8 mouse cellular contexts compared by ENCODE assay signal in the genomic region with DNA sequence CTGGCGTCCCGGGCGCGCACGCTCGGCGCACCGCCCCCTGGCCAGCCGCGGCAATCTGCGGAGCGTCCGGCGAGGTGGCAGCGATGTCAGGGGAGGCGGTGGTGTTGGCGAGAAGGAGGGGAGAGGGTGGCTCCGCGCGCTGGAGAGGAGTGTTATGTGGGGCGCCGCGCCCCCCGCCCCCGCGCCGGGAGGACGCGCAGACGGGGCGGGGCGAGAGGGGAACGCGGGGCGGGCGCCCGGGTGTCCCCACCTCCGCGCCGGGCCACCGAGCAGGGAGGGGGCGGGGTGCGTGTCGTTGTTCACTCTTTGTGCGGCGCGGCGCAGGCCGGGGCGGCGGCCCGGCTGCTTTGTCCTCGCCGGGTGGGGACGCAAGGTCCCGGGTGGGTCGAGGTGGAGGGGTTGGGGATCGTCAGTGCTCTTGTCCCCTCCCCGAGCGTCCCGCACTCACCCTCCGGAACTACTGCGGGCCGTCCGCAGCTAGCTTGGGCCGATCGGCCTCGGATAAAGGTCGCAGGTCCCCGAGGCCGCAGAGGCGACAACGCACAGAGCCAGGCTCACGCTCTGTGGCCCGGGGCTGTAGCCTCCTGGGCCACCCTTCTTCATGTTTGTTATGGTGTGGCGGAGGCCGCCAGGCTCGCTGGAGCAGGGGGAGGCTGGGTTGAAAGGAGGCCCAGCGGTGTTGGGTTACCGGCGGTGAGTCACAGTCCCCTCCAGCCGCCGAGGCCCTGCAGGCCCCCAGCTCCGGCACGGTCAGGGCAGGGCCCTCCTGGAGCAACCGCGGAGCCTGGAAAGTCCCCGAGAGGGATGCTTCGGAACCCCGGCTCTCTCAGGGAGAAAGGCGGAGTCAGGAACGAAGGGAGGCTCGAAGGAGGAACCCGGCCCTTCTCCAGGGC. TPM values are rescaled to one million over a fixed set of nuclear protein-coding genes. Genes with fewer than 3 reads are reported as not detected.
DNase-seq lines count a peak whose midpoint lies in the region; ATAC-seq and TF ChIP-seq lines count a peak whose summit lies in the region.

Nuak1 (minus strand) TSS at position 57 of the 893 bp plus-strand sequence.

- 1% methylated on average over 48 of the region's 94 CpGs for WGBS in intestine, embryonic 14.5 days

- H3K4me1 ChIP-seq in cortical plate, adult 2 months (ENCODE audit: control insufficient read depth, insufficient read depth, low read length) = peaks cover 5% of the 10 kb centered on the region
- H3K4me1 ChIP-seq in intestine, embryonic 14.5 days (replicated peaks; ENCODE audit: control insufficient read depth, insufficient read depth, low read length) = peaks cover 23% of the 10 kb centered on the region

- ATAC-seq in intestine, embryonic 14.5 days (replicated peaks; ENCODE audit: low FRiP score, low TSS enrichment, low read depth) = peak; percentile 85

- DNase-seq in adipocyte (ENCODE audit: low spot score) = peak; percentile 80
- peak; percentile 91 for DNase-seq in gastrocnemius, postnatal 25 days
- peak; percentile 89 for DNase-seq in intestine, embryonic 14.5 days (ENCODE audit: low spot score)
- peak; percentile 89 to 90 for DNase-seq in left cerebral cortex, postnatal 25 days (ENCODE audit: low spot score in 2 of 2)
- peak; percentile 89 for DNase-seq in mesoderm, embryonic 11.5 days (ENCODE audit: low read depth, low spot score)
- peak; percentile 91 for DNase-seq in right cerebral cortex, postnatal 4 days
- DNase-seq in yolk sac, embryonic 10.5 days (ENCODE audit: low spot score) = peak; percentile 87

- H3K27ac ChIP-seq in cortical plate, adult 2 months (ENCODE audit: insufficient read depth, low read length) = peak within 1 kb of the TSS; percentile 100
- H3K27ac ChIP-seq in intestine, embryonic 14.5 days (ENCODE audit: low read depth) = peak within 1 kb of the TSS; percentile 93

- H3K36me3 ChIP-seq in intestine, embryonic 14.5 days (ENCODE audit: control insufficient read depth, insufficient read depth, low read length) = no peaks in the 10 kb centered on the region

- H3K9ac ChIP-seq in intestine, embryonic 14.5 days (ENCODE audit: low read length) = peak within 1 kb of the TSS; percentile 92

- intact Hi-C loops in left cerebral cortex, postnatal 25 days (cut with DNase I) = loop anchor here (2.0 kb wide), 1 partner anchor 382 kb away; no protein-coding TSS in a partner anchor

- TF ChIP-seq POLR2A in cortical plate, adult 2 months (IDR thresholded peaks at IDR 0.05; ENCODE audit: extremely low read depth, insufficient read depth, low read length) = peak; percentile 46

- H3K27me3 ChIP-seq in intestine, embryonic 14.5 days (replicated peaks; ENCODE audit: control insufficient read depth, insufficient read depth, low read length) = no peaks in the 10 kb centered on the region

- no peak for TF ChIP-seq CTCF in cortical plate, adult 2 months (IDR thresholded peaks at IDR 0.05; ENCODE audit: extremely low read depth, insufficient read depth, low read length)

- H3K4me3 ChIP-seq in cortical plate, adult 2 months (ENCODE audit: insufficient read depth, low read length) = peak within 1 kb of the TSS; percentile 96
- peak within 1 kb of the TSS; percentile 64 for H3K4me3 ChIP-seq in intestine, embryonic 14.5 days (ENCODE audit: low read depth, low read length)

- H3K4me2 ChIP-seq in intestine, embryonic 14.5 days (ENCODE audit: low read length) = peak within 1 kb of the TSS; percentile 78

- H3K9me3 ChIP-seq in intestine, embryonic 14.5 days (ENCODE audit: control insufficient read depth, low read length) = no peaks in the 10 kb centered on the region

RNA-seq across cellular contexts. Expression of gene Nuak1, which starts in this region (rescaled TPM):
- 39.2 and 43.7 TPM in 2 replicates for polyA plus RNA-seq in cortical plate, adult 2 months (2012; rRNA removed)
- total RNA-seq in gastrocnemius, postnatal 25 days (2021) = 10 to 100 TPM; 12.6 to 19.4 TPM
- polyA plus RNA-seq in intestine, embryonic 14.5 days (2014; fragmentation: Nextera tagmentation; extraction: Ambion mirVana) = 0.93 and 1.2 TPM in 2 replicates
- 10 to 100 TPM; 58.3 to 86.5 TPM for total RNA-seq in left cerebral cortex, postnatal 25 days (2021)

Comparison
In these comparisons a context has a peak if more than half of its experiments do, and no peak if none do; other contexts are left out.
1. Peak in every context shown above with its lines: DNase-seq, ATAC-seq, H3K4me3 ChIP-seq and H3K27ac ChIP-seq.
2. RNA of gene Nuak1 (polyA plus RNA-seq): 39.2 to 43.7 TPM in cortical plate, adult 2 months; 0.93 to 1.2 TPM in intestine, embryonic 14.5 days; every median in the first group is over 10 times any median in the second.